Mouse (Mus musculus): ENCODE measurements around the gene Slc7a6. TPM values are rescaled to one million over a fixed set of nuclear protein-coding genes. Genes with fewer than 3 reads are reported as not detected.
A peak's percentile ranks its signal among the peaks of the same experiment; 100 is the strongest.

Slc7a6 gene
- polyA plus RNA-seq, 1 experiment from 2014 or later: 103 TPM

DNA sequence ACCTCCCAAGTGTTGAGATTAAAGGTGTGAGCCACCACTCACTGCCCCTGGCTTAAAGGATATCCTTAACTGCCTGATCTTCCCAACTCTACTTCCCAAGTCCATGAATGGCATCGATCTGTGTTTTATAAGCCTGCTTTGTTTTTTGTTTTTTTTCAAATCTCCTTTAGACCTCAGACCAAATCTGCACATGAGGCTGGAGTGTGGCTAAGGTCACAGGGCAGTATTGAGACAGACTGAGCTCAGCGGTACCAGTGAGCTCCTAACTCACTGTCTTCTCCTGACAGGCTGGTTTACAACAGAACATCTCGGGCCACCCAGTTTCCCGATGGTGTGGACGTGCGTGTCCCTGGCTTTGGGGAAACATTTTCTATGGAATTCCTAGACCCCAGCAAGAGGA lies 8.8 kb upstream of the Slc7a6 start:
- H3K4me1 ChIP-seq (replicated peaks; ENCODE audit: control insufficient read depth, insufficient read depth, low read length): no peaks in the 10 kb centered on the region
- ATAC-seq (replicated peaks; ENCODE audit: low FRiP score) (no peak), DNase-seq (ENCODE audit: low spot score) (no peak)
- H3K9ac ChIP-seq (ENCODE audit: low read length): no peak overlapping the region
- H3K27me3 ChIP-seq (ENCODE audit: control insufficient read depth, insufficient read depth, low read length): no peaks in the 10 kb centered on the region
- H3K4me2 ChIP-seq (ENCODE audit: low read depth, low read length, severe bottlenecking): no peak overlapping the region
- H3K36me3 ChIP-seq (ENCODE audit: control insufficient read depth, insufficient read depth, low read length): no peaks in the 10 kb centered on the region; the same call in 1 of the 2 replicates
- 91% methylated on average over 6 of the region's 6 CpGs for WGBS
- H3K4me3 ChIP-seq (ENCODE audit: low read depth, low read length): no peak overlapping the region
- H3K27ac ChIP-seq (ENCODE audit: low read depth, low read length): no peak overlapping the region
- no peaks in the 10 kb centered on the region for H3K9me3 ChIP-seq (ENCODE audit: control insufficient read depth, low read length)

DNA sequence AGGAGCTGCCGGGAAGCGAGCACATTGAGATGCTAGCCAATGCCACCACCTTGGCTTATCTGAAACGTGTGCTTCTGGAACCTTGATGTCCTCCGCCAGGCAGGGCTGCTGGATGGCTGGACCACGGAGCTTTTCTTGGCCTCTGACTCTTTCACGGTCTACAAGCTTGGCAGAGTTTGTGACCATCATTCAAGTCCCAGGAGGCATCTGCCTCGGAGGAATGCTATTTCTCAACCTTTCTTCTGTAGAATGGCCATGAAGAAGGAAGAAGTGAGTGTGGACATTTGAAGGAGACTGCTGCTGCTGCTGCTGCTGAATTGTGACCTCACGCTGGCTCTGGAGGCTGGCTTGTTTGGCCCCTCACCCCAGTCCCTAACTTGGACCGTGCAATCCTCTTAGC lies 5.4 kb upstream of the Slc7a6 start:
- Histone ChIP-seq H3K4me3 (ENCODE audit: low read depth, low read length) (no peak overlapping the region), H3K27ac (ENCODE audit: low read depth, low read length) (no peak overlapping the region), H3K27me3 (ENCODE audit: control insufficient read depth, insufficient read depth, low read length) (no peaks in the 10 kb centered on the region), H3K36me3 (ENCODE audit: control insufficient read depth, insufficient read depth, low read length) (no peaks in the 10 kb centered on the region; the same call in 1 of the 2 replicates), H3K4me2 (ENCODE audit: low read depth, low read length, severe bottlenecking) (no peak overlapping the region), H3K9me3 (ENCODE audit: control insufficient read depth, low read length) (no peaks in the 10 kb centered on the region), H3K9ac (ENCODE audit: low read length) (no peak overlapping the region), H3K4me1 (replicated peaks; ENCODE audit: control insufficient read depth, insufficient read depth, low read length) (no peaks in the 10 kb centered on the region; the same call in 1 of the 2 replicates)
- ATAC-seq (replicated peaks; ENCODE audit: low FRiP score) (no peak), DNase-seq (ENCODE audit: low spot score) (no peak)
- 92% methylated on average over 9 of the region's 9 CpGs for WGBS

DNA sequence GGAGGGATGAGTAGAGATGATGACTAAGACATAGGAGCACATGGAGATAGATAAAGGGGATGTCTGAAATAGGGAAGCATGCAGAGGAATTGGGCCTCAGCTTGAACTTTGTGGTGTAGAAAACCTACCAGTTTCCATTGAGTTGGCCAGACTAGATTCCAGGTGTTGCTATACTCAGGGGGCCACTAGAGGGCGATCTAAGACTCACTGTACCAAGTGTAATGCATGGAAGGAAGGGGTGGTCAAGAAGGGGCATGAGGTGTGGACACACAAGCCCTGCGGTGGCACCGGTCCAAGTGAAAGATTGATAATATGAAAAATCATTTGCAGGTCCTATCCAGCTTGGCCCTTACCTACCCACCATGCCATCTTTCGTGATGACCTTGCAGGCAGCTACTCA lies 3.2 kb upstream of the Slc7a6 start:
- DNase-seq (ENCODE audit: low spot score): peak; percentile 80
- no peak for ATAC-seq (replicated peaks; ENCODE audit: low FRiP score)
- H3K36me3 ChIP-seq (ENCODE audit: control insufficient read depth, insufficient read depth, low read length): no peaks in the 10 kb centered on the region; the same call in 1 of the 2 replicates
- 52% methylated on average over 4 of the region's 4 CpGs for WGBS
- no peaks in the 10 kb centered on the region; the same call in 1 of the 2 replicates for H3K4me1 ChIP-seq (replicated peaks; ENCODE audit: control insufficient read depth, insufficient read depth, low read length)
- H3K27ac ChIP-seq (ENCODE audit: low read depth, low read length): no peak overlapping the region
- H3K27me3 ChIP-seq (ENCODE audit: control insufficient read depth, insufficient read depth, low read length): no peaks in the 10 kb centered on the region
- H3K4me2 ChIP-seq (ENCODE audit: low read depth, low read length, severe bottlenecking): no peak overlapping the region
- H3K4me3 ChIP-seq (ENCODE audit: low read depth, low read length): no peak overlapping the region
- no peaks in the 10 kb centered on the region for H3K9me3 ChIP-seq (ENCODE audit: control insufficient read depth, low read length)
- H3K9ac ChIP-seq (ENCODE audit: low read length): no peak overlapping the region

DNA sequence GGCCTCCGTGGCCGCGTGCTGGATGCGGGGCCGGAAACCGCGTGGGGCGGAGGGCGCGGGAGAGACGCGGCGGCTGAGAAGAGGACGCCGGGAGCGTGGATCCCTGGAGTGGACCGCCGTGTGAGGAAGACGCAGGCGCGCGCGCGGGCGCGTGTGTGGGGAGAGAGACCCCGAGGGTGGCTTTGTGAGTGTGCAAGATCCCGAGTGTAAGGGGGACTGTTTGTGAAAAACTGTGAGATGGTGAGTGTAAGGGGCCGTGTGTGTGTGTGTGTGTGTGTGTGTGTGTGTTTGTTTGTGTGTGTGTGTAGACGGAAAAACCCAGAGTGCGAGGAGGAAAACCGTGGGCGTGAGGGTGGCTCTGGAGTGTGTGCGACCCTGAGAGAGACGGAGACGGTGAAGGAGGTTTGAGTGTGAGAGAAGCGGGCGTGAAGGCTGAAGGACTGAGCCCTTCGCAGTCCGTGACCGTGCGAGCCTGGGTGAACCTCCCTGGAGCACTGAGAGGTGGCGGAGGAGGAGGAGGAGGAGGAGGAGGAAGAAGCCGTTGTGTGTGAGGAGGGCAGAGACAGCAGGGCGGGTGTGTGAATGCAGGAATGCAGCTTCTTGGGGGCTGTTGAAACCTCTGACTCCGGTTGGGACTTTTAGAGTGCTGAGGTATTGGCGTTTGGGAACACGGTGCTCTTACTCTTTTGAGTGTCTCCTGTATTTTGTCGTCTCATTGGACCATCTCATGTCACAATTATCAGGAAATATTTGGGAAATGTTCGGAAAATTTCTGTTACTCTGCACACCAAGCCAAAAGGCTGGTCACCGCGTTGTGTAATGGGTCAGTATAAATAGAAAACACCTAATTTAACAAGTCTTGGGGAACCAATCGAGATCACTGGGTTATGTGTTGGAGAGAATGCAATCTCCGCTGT lies 618 bp downstream of the Slc7a6 start:
- DNase-seq (ENCODE audit: low spot score) (no peak), ATAC-seq (replicated peaks; ENCODE audit: low FRiP score) (peak; percentile 62)
- Histone ChIP-seq H3K36me3 (ENCODE audit: control insufficient read depth, insufficient read depth, low read length) (no peaks in the 10 kb centered on the region), H3K4me3 (ENCODE audit: low read depth, low read length) (peak overlapping the region; percentile 83), H3K27ac (ENCODE audit: low read depth, low read length) (peak overlapping the region; percentile 75; the same call in 1 of the 2 replicates), H3K4me2 (ENCODE audit: low read depth, low read length, severe bottlenecking) (peak overlapping the region; percentile 63), H3K9ac (ENCODE audit: low read length) (peak overlapping the region; percentile 92), H3K9me3 (ENCODE audit: control insufficient read depth, low read length) (no peaks in the 10 kb centered on the region), H3K4me1 (replicated peaks; ENCODE audit: control insufficient read depth, insufficient read depth, low read length) (no peaks in the 10 kb centered on the region; the same call in 1 of the 2 replicates), H3K27me3 (ENCODE audit: control insufficient read depth, insufficient read depth, low read length) (no peaks in the 10 kb centered on the region)
- 3% methylated on average over 54 of the region's 54 CpGs for WGBS

DNA sequence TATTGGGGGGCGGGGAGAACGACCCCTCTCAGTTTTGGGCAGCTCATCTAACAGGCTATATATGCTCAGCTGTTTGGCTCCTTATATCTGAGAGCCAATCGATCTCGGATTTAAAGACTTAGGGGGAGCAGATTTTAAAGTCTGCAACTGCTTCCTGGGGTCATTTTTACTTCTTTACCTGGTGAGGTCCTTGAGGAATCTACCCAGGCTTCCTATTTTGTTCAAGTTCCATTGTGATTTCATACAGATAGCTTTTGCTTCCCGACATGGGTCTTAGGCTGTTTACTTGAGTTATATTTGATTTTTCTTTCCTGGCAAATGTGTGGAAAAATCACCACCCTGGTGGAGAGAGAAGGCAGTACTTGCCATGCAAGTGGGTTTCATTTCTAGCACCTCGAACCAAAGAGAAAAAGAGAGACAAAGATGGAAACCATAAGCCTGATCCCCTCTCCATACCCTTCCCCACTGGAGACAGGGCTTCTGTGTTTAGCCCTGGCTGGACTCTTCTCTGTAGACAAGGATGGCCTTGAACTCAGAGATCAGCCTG lies 1.4 kb downstream of the Slc7a6 start:
- Histone ChIP-seq H3K9ac (ENCODE audit: low read length) (peak overlapping the region; percentile 92), H3K27me3 (ENCODE audit: control insufficient read depth, insufficient read depth, low read length) (no peaks in the 10 kb centered on the region), H3K4me2 (ENCODE audit: low read depth, low read length, severe bottlenecking) (peak overlapping the region; percentile 63), H3K27ac (ENCODE audit: low read depth, low read length) (no peak overlapping the region), H3K4me3 (ENCODE audit: low read depth, low read length) (peak overlapping the region; percentile 83), H3K9me3 (ENCODE audit: control insufficient read depth, low read length) (no peaks in the 10 kb centered on the region), H3K36me3 (ENCODE audit: control insufficient read depth, insufficient read depth, low read length) (no peaks in the 10 kb centered on the region), H3K4me1 (replicated peaks; ENCODE audit: control insufficient read depth, insufficient read depth, low read length) (no peaks in the 10 kb centered on the region; the same call in 1 of the 2 replicates)
- DNase-seq (ENCODE audit: low spot score) (no peak), ATAC-seq (replicated peaks; ENCODE audit: low FRiP score) (no peak)
- WGBS: 59% methylated on average over 6 of the region's 6 CpGs

DNA sequence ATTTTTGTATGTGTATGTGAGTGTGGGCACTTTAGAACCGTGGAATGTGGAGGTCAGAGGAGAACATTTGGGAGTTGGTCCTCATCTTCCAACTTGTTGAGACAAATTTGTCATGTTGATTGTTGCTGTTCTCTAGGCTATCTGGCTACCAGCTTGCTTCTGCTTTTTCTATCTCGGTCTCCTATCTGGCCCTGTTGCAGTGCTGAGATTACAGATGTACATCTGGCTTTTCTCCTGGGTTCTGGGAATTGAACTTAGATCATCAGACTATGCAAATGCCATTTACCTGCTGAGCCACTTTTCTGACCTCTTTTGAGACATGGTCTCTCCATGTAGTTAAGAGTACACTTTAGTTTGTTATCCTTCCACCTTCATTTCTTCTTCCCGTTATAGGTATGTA lies 4.9 kb downstream of the Slc7a6 start:
- 94% methylated on average over 3 of the region's 3 CpGs for WGBS
- Histone ChIP-seq H3K9ac (ENCODE audit: low read length) (no peak overlapping the region), H3K36me3 (ENCODE audit: control insufficient read depth, insufficient read depth, low read length) (no peaks in the 10 kb centered on the region)

DNA sequence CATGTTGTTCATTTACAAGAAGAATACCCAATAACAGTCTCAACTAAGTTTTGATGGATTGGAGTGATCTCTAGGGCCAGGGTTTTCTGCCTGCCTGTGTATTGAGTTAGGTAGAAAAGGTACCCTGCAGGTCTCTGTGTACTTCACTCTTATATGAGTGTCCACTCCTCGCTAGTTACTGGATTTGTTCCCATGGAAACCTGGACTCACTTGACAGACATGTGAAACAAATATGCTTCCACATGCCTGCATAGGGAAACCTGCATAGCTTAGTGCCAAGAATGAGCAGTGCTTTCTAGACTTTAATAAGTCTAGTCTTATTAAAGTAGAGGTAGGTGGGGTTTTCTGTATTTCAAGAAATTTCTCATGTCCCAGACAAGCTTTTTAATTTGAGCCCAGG lies 8.2 kb downstream of the Slc7a6 start:
- DNase-seq (ENCODE audit: low spot score) (peak; percentile 28), ATAC-seq (replicated peaks; ENCODE audit: low FRiP score) (no peak)
- H3K9me3 ChIP-seq (ENCODE audit: control insufficient read depth, low read length): no peaks in the 10 kb centered on the region
- H3K4me1 ChIP-seq (replicated peaks; ENCODE audit: control insufficient read depth, insufficient read depth, low read length): peaks cover 3% of the 10 kb centered on the region; the same call in 1 of the 2 replicates
- WGBS: 20% methylated on average over 1 of the region's 1 CpGs
- no peaks in the 10 kb centered on the region for H3K36me3 ChIP-seq (ENCODE audit: control insufficient read depth, insufficient read depth, low read length)
- H3K27me3 ChIP-seq (ENCODE audit: control insufficient read depth, insufficient read depth, low read length): no peaks in the 10 kb centered on the region
- H3K4me3 ChIP-seq (ENCODE audit: low read depth, low read length): no peak overlapping the region
- no peak overlapping the region for H3K27ac ChIP-seq (ENCODE audit: low read depth, low read length)
- no peak overlapping the region for H3K9ac ChIP-seq (ENCODE audit: low read length)
- no peak overlapping the region for H3K4me2 ChIP-seq (ENCODE audit: low read depth, low read length, severe bottlenecking)

More for the DNA sequence above, 4.9 kb downstream of the Slc7a6 start:
- H3K27me3 ChIP-seq (ENCODE audit: control insufficient read depth, insufficient read depth, low read length): no peaks in the 10 kb centered on the region
- H3K9me3 ChIP-seq (ENCODE audit: control insufficient read depth, low read length): no peaks in the 10 kb centered on the region
- ATAC-seq (replicated peaks; ENCODE audit: low FRiP score): no peak
- DNase-seq (ENCODE audit: low spot score): no peak
- no peak overlapping the region for H3K4me3 ChIP-seq (ENCODE audit: low read depth, low read length)
- H3K4me1 ChIP-seq (replicated peaks; ENCODE audit: control insufficient read depth, insufficient read depth, low read length): peaks cover 3% of the 10 kb centered on the region; the same call in 1 of the 2 replicates
- no peak overlapping the region for H3K27ac ChIP-seq (ENCODE audit: low read depth, low read length)
- H3K4me2 ChIP-seq (ENCODE audit: low read depth, low read length, severe bottlenecking): no peak overlapping the region

DNA sequence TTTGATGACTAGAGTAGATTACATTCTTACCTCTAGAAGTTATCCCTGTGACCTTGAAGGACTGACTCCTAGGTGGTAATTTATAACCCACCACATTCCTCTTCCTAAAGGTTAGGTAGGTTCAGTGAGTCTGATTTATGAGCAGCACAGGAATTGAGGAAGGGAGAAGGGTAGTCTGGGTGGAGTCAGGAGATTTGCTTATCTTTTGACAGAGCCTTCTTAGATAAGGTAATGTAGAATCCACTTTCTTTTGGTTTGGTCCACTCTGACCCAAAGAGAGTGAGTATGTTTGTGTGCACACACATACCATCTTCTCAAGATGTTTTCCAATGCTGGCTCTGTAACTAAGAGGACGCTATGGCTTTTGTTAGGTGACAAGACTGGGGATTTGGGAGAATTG lies 8.9 kb downstream of the Slc7a6 start:
- no peaks in the 10 kb centered on the region for H3K9me3 ChIP-seq (ENCODE audit: control insufficient read depth, low read length)

More for the DNA sequence above, 8.9 kb downstream of the Slc7a6 start:
- no peaks in the 10 kb centered on the region for H3K36me3 ChIP-seq (ENCODE audit: control insufficient read depth, insufficient read depth, low read length)
- H3K4me3 ChIP-seq (ENCODE audit: low read depth, low read length): no peak overlapping the region
- H3K27ac ChIP-seq (ENCODE audit: low read depth, low read length): no peak overlapping the region
- H3K27me3 ChIP-seq (ENCODE audit: control insufficient read depth, insufficient read depth, low read length): no peaks in the 10 kb centered on the region
- H3K9ac ChIP-seq (ENCODE audit: low read length): no peak overlapping the region
- peak; percentile 16 for DNase-seq (ENCODE audit: low spot score)
- no peak overlapping the region for H3K4me2 ChIP-seq (ENCODE audit: low read depth, low read length, severe bottlenecking)
- WGBS: 80% methylated on average over 1 of the region's 1 CpGs
- no peak for ATAC-seq (replicated peaks; ENCODE audit: low FRiP score)
- H3K4me1 ChIP-seq (replicated peaks; ENCODE audit: control insufficient read depth, insufficient read depth, low read length): peaks cover 3% of the 10 kb centered on the region; the same call in 1 of the 2 replicates

All from forebrain, embryonic 11.5 days (tissue).